Mouse (Mus musculus): ENCODE data around the gene Gm5089.

- no peak for TF ChIP-seq GATA1 (IDR thresholded peaks at IDR 0.05; ENCODE audit: borderline replicate concordance, low read length)
- no peak for TF ChIP-seq FLI1 (IDR thresholded peaks at IDR 0.05; ENCODE audit: low read length)
These were observed 23.3 kb downstream of the Gm5089 start for GRCm38 (mm10) chr14:122427654-122428053.

All from megakaryocyte, embryonic 14.5 days (primary cell).